Mouse (Mus musculus) cerebellum, adult 9-11 months (tissue): ENCODE measurements at regions not wholly inside any gene's neighbourhood (a gene's known extent, or its start where the extent isn't known, plus 50 kb on each side); places are given as distances from the start of the nearest gene placed in this dataset.

ENCODE experiments used
- DNase-seq: peaks from one replicate; pipeline ENCODE4 v3.0.0; 2022

DNA sequence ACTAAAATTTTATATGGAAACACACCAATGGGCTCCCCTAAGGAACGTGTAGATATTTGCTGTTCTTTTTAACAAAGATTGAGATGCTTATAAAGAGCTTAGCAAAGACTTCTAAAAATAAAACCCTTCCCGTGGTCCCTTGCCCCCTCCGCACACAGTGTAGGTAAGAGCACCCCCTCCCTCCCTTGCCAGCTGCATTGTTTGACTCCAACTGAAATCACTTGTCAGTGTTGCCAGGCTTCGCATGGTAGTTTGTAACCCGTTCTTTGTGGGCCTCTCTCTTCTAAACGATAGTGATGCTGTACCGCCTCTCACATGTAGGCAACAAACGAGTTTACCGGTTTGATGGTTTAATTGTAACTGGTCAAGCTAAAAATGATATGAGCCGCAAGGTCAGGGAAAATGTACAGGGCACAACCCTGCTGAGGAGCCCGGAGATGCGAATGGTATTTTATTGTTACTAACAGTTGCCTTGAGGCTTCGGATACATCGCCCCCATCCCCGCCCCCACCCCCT, 246.0 kb downstream of the Ttll7 start:
- DNase-seq = no peak

DNA sequence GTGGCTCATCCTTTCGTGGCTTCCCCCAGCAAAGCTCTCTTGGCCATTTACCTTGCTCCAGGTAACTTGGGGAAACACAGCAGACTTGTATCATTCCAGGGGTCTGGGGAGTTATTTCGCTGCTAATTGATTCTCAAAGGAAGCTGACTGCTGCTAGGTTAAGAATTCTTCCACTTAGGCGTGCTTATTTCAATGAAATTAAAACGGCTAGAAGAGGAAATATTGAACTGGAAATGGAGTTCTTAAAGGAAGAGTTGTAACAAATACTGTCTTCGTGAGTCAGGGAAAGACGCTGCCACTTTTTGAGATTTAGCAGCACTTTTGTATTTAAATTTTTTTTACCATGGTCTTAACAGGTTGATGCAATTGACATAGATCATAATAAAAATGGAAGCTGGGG, 246.4 kb downstream of the Ttll7 start:
- DNase-seq = no peak

GRCm38 (mm10) chr3:147099143-147099713, 247.1 kb downstream of the Ttll7 start:
- no peak for DNase-seq

DNA sequence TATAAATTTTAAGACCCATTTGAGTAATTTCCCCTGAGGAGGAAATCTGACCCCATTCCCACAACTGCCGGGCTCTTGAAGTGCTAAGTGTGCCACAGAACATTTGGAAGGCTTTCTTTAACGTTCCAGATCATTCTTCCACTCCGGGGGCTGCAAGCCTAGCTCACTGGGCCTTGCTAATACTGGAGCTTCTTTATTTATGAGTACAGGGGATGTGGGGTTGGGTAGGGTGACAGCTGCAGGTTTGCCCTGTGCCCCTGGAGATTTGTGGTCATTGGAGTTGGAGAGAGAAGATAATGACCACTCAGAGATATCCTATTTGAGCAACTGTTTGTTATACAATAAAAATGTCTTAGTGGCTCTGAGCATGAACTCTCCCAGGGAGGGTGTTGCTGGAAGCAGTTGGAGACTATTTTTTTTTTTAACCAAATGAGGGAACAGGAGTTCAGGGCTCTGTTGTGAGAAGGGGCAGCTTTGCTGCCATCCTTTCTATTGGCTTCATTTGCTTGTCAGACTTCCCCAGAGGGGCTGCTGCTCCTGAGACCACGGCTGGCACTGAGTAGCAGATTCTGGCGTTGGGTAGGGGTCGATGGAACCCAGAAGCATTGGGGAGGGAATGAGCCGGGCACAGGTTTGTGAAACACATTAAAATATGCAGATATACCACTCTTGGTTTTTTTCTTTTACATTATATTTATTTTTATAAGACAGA, 249.0 kb downstream of the Ttll7 start:
- DNase-seq = no peak

DNA sequence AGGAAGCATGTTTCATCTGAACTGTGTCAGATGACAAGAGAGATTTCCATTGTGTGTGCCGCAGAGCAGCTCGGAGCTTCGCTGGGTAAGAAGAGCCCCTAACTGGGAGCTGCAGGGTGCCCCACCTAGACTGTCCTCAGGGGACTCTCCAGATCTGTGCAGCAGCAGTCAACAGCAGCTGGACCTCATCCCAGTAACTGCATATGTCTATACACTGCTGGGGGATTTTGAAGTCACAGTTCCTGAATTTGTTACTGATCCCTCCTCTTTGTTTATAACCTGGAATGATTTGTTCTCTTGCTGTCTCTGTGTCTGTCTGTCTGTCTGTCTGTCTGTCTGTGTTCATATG, 249.6 kb downstream of the Ttll7 start:
- no peak for DNase-seq

GRCm38 (mm10) chr3:147103428-147103827, 251.3 kb downstream of the Ttll7 start:
- DNase-seq = no peak

- DNase-seq = no peak
Observed at GRCm38 (mm10) chr3:147117609-147118008, 265.4 kb downstream of the Ttll7 start.

DNA sequence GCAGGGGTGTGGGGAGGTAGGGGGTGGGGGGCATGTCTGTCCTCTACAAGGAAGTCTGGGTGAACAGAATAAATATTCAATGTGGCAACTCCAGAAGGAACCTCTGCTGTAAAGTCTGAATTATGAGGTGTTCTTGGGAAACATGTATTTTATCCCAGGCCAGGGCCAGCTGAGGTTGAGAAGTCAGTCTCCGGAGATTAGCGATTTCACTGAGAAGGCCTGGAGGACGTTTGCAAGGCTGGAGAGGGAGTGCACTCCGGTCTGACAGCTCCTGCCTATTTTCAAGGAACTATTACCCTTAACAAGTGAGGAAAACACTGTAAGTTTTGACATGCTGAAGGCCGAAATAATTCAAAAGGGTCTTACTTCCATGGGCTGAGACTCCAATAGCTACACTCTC, 265.9 kb downstream of the Ttll7 start:
- no peak for DNase-seq

DNA sequence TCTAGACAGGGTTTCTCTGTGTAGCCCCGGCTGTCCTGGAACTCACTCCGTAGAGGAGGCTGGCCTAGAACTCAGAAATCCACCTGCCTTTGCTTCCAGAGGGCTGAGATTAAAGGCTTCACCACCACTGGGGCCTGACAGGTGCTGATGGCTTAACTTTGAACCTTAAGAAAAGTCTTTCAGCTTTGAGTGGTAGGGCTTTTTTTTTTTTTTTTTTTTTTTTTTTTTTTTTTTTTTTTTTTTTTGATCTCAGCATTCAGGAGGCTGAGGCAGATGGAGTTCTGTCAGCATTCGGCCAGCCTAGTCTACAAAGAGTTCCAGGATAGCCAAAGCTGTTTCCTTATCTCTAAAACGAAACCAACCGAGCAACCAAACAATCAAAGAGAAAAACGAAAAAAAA, 266.5 kb downstream of the Ttll7 start:
- no peak for DNase-seq

DNA sequence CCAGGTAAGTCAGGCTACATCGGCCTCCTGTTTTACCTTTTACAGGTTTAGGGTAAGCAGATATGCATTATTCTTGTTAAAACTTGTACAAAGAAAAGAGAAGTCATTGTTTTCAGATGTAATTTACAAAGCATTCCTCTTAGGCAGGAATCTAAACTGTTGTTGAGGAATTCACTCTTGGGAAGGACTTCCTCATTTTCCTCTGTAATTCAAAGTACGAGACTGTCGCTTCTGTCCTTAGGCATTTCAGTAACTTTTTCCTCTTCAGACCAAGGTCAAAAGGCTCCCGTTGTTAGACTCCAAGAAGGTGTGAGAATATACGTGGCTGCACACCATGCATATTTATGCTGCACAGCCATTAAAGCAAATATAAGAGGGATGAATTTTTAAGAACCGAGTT, 269.7 kb downstream of the Ttll7 start:
- no peak for DNase-seq

DNA sequence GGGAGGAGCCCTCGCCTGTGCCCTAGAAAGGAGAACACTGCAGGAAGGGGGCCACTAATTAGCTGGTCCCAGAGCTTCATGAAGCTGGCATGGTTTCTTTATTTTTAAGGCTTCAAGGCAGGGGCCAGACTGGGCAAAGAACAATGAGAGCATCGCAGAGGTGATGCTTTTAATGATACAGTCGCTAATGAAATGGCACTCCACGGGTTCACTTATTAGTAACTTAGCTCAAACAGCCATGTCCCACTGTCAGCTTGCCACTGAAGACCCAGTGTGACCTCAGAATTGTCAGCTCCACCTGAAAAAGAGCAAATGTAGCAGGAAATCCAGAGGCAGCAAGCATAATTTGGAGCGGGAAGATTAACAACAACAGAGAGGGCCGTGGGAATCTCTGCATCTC, 275.6 kb downstream of the Ttll7 start:
- no peak for DNase-seq

DNA sequence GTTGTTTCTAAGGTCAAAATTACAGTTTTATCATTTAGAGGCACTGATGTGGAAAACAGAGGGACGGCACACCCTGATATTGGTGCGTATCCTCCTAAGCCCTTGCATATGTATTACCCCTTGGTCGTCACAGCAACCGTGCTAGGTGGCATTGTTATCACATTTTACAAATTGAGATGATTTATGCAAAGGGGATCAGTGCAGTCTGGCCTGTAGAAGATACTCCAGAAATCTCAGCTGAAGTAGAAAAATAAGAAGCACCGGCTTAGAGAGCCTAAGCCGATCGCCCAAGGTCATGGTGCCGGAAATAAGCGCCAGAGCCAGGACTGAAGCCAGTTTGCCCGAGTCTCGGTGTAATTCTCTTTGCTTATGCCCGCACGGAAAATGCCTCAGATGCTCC, 280.7 kb downstream of the Ttll7 start:
- DNase-seq = no peak

DNA sequence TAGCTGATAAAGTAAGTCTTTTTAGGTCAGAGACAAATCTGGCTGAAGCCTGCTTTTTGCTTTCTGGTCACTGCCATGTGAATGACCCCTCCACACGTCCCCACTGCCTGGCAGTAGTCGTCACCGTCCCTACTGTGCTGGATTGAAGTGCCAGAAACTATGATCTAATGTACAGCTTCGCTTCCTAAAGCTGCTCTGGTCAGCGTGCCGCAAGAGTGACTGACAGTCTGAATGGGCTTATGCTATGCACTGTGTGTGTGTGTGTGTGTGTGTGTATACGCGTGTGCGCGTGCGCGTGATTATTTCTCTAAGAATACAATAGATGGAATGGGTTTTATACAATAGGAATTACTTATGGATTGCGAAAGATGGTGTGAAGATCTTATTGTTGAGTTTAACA, 281.2 kb downstream of the Ttll7 start:
- no peak for DNase-seq

DNA sequence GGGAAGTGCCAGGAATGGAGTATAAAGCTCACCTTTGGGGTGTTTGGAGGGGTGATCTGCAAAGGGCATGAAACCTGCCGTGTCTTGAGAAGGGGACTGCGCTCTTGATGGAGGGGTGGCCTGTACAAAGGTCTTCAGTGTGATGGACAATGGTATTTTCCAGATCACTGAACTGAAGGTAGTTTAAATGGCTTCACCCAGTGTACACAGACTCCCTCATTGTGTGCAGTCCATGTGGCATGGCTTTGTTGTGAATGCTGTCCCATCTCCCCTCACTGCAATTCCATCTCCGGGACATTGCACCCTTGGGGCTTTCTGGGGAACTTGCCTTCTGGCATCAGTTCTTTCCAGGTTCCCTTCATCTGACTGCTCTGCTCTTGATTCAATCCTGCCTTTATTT, 288.2 kb downstream of the Ttll7 start:
- DNase-seq = no peak

- DNase-seq = no peak
Observed at GRCm38 (mm10) chr3:147153456-147153855, 301.3 kb downstream of the Ttll7 start.

- DNase-seq = no peak
Observed at GRCm38 (mm10) chr3:147153998-147154397, 301.8 kb downstream of the Ttll7 start.

DNA sequence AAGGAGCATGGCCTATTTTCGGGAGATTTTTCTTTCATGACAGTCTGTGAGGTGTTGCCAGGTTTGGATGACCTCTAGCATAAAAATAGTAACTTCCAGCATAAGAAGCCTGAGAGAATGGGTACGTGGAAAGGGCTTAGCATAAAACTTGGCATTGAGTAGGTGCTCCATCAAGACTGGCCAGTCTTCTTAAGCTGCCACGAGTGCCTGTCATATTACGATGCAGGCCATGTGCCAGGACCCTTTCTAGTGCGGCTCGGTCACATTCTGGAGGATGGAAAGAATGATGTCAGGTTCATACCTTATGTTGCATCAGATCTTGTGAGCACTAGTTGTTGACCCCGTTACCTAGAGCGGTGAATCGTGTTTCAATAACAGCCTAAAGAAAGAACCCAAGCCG, 311.0 kb downstream of the Ttll7 start:
- DNase-seq = no peak

DNA sequence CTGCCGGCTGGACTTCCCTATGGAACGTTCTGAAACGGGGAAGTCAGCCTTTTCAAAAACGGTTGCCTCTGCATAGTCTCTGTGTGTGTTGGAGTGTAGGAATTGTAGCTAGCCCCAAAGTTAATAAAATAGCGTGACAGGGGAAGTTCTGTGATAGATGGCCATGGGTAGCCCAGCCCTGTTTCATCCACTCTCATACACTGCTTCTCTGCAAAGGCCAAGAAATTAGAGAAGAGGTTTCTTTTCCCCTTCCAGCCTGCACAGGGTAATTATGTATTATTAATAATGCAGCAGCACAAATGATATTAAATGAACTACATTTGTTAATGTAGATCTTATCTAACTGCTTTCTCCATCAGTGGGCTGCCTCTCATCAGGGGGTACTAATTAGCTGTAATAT, 311.4 kb downstream of the Ttll7 start:
- no peak for DNase-seq

GRCm38 (mm10) chr3:147164931-147165330, 312.8 kb downstream of the Ttll7 start:
- no peak for DNase-seq

DNA sequence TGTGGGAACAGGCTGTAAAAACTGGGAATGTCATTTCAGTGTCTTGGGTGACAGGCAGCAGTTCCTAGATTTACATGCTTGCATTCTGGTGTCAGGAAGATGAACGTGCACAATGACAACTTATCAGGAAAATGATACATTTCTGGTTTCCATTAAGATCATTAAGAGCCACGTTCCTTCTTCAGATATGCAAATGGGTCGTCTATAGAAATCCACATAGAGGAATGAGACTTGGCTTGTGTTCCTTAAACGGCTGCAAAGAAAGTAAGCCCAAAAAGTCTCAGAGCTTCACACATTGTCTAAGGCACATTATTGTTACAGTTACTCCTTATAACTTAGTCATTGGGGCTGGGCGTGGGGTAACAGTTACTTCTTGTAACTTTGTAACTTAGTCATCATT, 314.4 kb downstream of the Ttll7 start:
- DNase-seq = no peak

GRCm38 (mm10) chr3:147169215-147169614, 317.0 kb downstream of the Ttll7 start:
- no peak for DNase-seq

- no peak for DNase-seq
Observed at GRCm38 (mm10) chr3:147170106-147170505, 317.9 kb downstream of the Ttll7 start.

- no peak for DNase-seq
Observed at GRCm38 (mm10) chr3:147178746-147179145, 326.6 kb downstream of the Ttll7 start.

GRCm38 (mm10) chr3:147180711-147181110, 328.5 kb downstream of the Ttll7 start:
- no peak for DNase-seq
